Mouse (Mus musculus): ENCODE results near the gene Jsrp1.
A peak's percentile ranks its signal among the peaks of the same experiment; 100 is the strongest.
"Not testable (repeated sequence)": the region's sequence is repeated elsewhere in the genome, so short reads cannot be mapped to it uniquely, and the experiment has no call there.

Gene Jsrp1

GRCm38 (mm10) chr10:80832818-80833217 lies 19.5 kb upstream of the Jsrp1 start:
- DNase-seq (ENCODE audit: low read depth, low spot score), result no peak

GRCm38 (mm10) chr10:80831136-80831535 lies 17.8 kb upstream of the Jsrp1 start:
- no peak for DNase-seq (ENCODE audit: low read depth, low spot score)

- no peak for DNase-seq (ENCODE audit: low read depth, low spot score)
Measured at GRCm38 (mm10) chr10:80829359-80830278, 16.3 kb upstream of the Jsrp1 start.

- not testable (repeated sequence) for DNase-seq (ENCODE audit: low read depth, low spot score)
Measured at GRCm38 (mm10) chr10:80828587-80828986, 15.3 kb upstream of the Jsrp1 start.

GRCm38 (mm10) chr10:80827870-80828420 lies 14.6 kb upstream of the Jsrp1 start:
- DNase-seq (ENCODE audit: low read depth, low spot score), result no peak

GRCm38 (mm10) chr10:80827063-80827869 lies 14.0 kb upstream of the Jsrp1 start:
- no peak for DNase-seq (ENCODE audit: low read depth, low spot score)

GRCm38 (mm10) chr10:80826151-80827062 lies 13.1 kb upstream of the Jsrp1 start, which contains the start of gene Oaz1:
Oaz1 (plus strand) TSS chr10:80826656.
- peak; percentile 100 for DNase-seq (ENCODE audit: low read depth, low spot score)

GRCm38 (mm10) chr10:80824827-80825226 lies 11.5 kb upstream of the Jsrp1 start:
- DNase-seq (ENCODE audit: low read depth, low spot score), result no peak

- no peak for DNase-seq (ENCODE audit: low read depth, low spot score)
Measured at GRCm38 (mm10) chr10:80823847-80824643, 10.7 kb upstream of the Jsrp1 start.

GRCm38 (mm10) chr10:80823316-80823715 lies 10.0 kb upstream of the Jsrp1 start:
- DNase-seq (ENCODE audit: low read depth, low spot score), result no peak

- DNase-seq (ENCODE audit: low read depth, low spot score), result no peak
Measured at GRCm38 (mm10) chr10:80822528-80822927, 9.2 kb upstream of the Jsrp1 start.

- DNase-seq (ENCODE audit: low read depth, low spot score), result no peak
Measured at GRCm38 (mm10) chr10:80821991-80822390, 8.7 kb upstream of the Jsrp1 start.

GRCm38 (mm10) chr10:80819406-80819805 lies 6.1 kb upstream of the Jsrp1 start:
- DNase-seq (ENCODE audit: low read depth, low spot score), result no peak

- no peak for DNase-seq (ENCODE audit: low read depth, low spot score)
Measured at GRCm38 (mm10) chr10:80818599-80819281, 5.4 kb upstream of the Jsrp1 start.

GRCm38 (mm10) chr10:80817955-80818354 lies 4.7 kb upstream of the Jsrp1 start:
- not testable (repeated sequence) for DNase-seq (ENCODE audit: low read depth, low spot score)

GRCm38 (mm10) chr10:80817164-80817563 lies 3.9 kb upstream of the Jsrp1 start:
- no peak for DNase-seq (ENCODE audit: low read depth, low spot score)

- not testable (repeated sequence) for DNase-seq (ENCODE audit: low read depth, low spot score)
Measured at GRCm38 (mm10) chr10:80816303-80816702, 3.0 kb upstream of the Jsrp1 start.

GRCm38 (mm10) chr10:80814800-80815199 lies 1.5 kb upstream of the Jsrp1 start:
- DNase-seq (ENCODE audit: low read depth, low spot score), result no peak

- DNase-seq (ENCODE audit: low read depth, low spot score), result no peak
Measured at GRCm38 (mm10) chr10:80812391-80813041, 782 bp downstream of the Jsrp1 start.

Measured in retina, adult 2 months (tissue).